Mouse (Mus musculus) cortical plate, adult 2 months (tissue): Measurements from ENCODE around the gene Nod1. TPM values are rescaled to one million over a fixed set of nuclear protein-coding genes. Genes with fewer than 3 reads are reported as not detected.

Experiments
- H3K27ac ChIP-seq: fragments of 200-500 bp; 2 replicates; pipeline ENCODE4 v1.5.1; 2012; ENCODE audit warnings: low read length, control low read depth, inconsistent platforms; ENCODE audit not compliant: insufficient read depth
- H3K4me1 ChIP-seq: fragments of 200-500 bp; 2 replicates; pipeline ENCODE4 v1.6.1; 2011; ENCODE audit warnings: low read length; ENCODE audit not compliant: control insufficient read depth, insufficient read depth
- H3K4me3 ChIP-seq: fragments of 200-500 bp; 2 replicates; pipeline ENCODE4 v1.5.1; 2011; ENCODE audit warnings: mild to moderate bottlenecking, low read length, control low read depth; ENCODE audit not compliant: insufficient read depth
- CTCF ChIP-seq: fragments of 200-500 bp; IDR thresholded peaks from 2 replicates; pipeline ENCODE4 v1.5.1; 2011; ENCODE audit warnings: mild to moderate bottlenecking, control low read depth, low read length; ENCODE audit not compliant: insufficient read depth; ENCODE audit errors: extremely low read depth
- POLR2A ChIP-seq: fragments of 200-500 bp; IDR thresholded peaks from 2 replicates; pipeline ENCODE4 v1.6.1; 2011; ENCODE audit warnings: mild to moderate bottlenecking, low read length, control low read depth; ENCODE audit not compliant: insufficient read depth; ENCODE audit errors: extremely low read depth
- polyA plus RNA-seq: library from polyadenylated mRNA; depleted of rRNA; stranded (reverse); fragments of >200 nt; gene quantifications from 2 replicates; pipeline ENCODE4 v1.2.3, GENCODE M21; 2012

Nod1 gene
- polyA plus RNA-seq, 1 experiment: 6.0 TPM

DNA sequence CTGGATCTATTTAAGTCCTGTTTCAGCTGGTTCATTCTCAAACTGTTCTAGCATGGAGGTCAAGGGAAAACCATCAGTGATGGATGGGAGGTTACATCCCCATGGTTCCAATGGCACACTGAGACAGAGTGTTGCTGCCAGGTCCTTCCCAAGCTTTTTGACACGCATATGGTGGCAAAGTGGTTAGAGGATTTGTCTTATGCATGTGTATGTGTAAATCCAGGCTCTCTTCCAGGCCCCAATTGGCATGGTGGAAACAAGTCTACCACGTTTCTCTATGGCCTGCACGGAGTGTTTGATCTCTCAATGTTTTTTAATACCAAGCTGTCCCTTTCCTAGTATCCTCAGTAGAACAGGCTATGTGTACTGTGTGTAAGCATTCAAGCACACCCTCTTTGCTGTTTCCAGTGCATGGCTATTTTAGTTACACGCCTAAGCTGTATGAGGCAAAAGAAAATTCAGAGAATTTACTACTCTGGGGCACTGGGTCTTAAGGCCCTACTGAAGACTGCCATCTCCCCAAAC lies 11.2 kb upstream of the Nod1 start:
- H3K4me1 ChIP-seq: no peaks in the 10 kb centered on the region
- no peak overlapping the region for H3K4me3 ChIP-seq
- TF ChIP-seq POLR2A (no peak), CTCF (no peak)
- no peak overlapping the region for H3K27ac ChIP-seq

GRCm38 (mm10) chr6:54979426-54979825 lies 7.0 kb upstream of the Nod1 start:
- Histone ChIP-seq H3K4me1 (no peaks in the 10 kb centered on the region), H3K27ac (no peak overlapping the region), H3K4me3 (no peak overlapping the region)
- no peak for TF ChIP-seq CTCF
- TF ChIP-seq POLR2A: no peak

DNA sequence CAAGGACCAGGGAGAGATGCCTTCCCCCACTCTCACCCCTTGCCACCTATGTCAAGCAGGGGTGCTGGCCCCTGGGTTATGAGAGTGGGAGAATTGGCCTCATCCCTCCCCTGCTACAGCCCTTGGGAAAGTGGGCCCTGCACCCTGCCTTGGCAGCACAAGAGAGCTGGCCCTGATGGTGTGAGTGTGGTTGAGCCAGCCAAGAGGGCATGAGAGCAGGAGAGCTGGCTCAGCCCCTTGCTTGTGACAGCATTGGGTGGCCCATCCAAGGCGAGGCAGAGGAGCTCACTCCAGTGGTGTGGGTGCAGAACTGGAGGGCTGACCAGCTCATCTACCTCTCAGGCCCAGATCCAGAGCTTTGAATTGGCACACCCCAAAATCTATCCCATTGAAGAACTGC lies 3.2 kb upstream of the Nod1 start:
- Histone ChIP-seq H3K27ac (no peak overlapping the region), H3K4me1 (no peaks in the 10 kb centered on the region), H3K4me3 (no peak overlapping the region)
- TF ChIP-seq CTCF (no peak), POLR2A (no peak)

- Histone ChIP-seq H3K4me1 (no peaks in the 10 kb centered on the region), H3K4me3 (no peak overlapping the region), H3K27ac (no peak overlapping the region)
- TF ChIP-seq CTCF (peak; percentile 43), POLR2A (no peak)
Measured at GRCm38 (mm10) chr6:54974501-54974900, 2.1 kb upstream of the Nod1 start.

DNA sequence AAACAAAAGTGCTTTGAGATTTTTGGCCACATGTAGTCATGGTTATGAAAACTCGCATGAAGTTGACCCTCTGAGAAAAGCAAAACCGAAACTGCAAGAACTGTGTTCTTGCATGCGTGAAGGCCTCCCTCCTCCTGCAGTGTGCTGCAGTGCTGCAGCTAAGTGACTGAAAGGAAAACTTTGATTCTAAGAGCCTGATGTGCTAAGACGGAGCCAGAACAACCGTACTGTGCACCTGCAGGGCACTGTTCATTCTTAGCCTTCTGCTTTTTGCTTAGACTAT lies 458 bp upstream of the Nod1 start:
- peak overlapping the region; percentile 49; the same call in 1 of the 2 replicates for H3K4me3 ChIP-seq
- no peaks in the 10 kb centered on the region for H3K4me1 ChIP-seq
- no peak for TF ChIP-seq POLR2A
- TF ChIP-seq CTCF: no peak
- no peak overlapping the region for H3K27ac ChIP-seq

GRCm38 (mm10) chr6:54971731-54972110 lies 691 bp downstream of the Nod1 start:
- Histone ChIP-seq H3K4me3 (peak overlapping the region; percentile 49), H3K4me1 (no peaks in the 10 kb centered on the region), H3K27ac (peak overlapping the region; percentile 24; the same call in 1 of the 2 replicates)
- no peak for TF ChIP-seq POLR2A
- no peak for TF ChIP-seq CTCF

- no peak for TF ChIP-seq POLR2A
- no peak for TF ChIP-seq CTCF
- H3K27ac ChIP-seq: no peak overlapping the region
- no peak overlapping the region for H3K4me3 ChIP-seq
- no peaks in the 10 kb centered on the region for H3K4me1 ChIP-seq
Measured at GRCm38 (mm10) chr6:54970506-54970905, 1.9 kb downstream of the Nod1 start.

- TF ChIP-seq POLR2A: no peak
- Histone ChIP-seq H3K4me1 (no peaks in the 10 kb centered on the region), H3K4me3 (no peak overlapping the region), H3K27ac (no peak overlapping the region)
Measured at GRCm38 (mm10) chr6:54969801-54970200, 2.6 kb downstream of the Nod1 start.

DNA sequence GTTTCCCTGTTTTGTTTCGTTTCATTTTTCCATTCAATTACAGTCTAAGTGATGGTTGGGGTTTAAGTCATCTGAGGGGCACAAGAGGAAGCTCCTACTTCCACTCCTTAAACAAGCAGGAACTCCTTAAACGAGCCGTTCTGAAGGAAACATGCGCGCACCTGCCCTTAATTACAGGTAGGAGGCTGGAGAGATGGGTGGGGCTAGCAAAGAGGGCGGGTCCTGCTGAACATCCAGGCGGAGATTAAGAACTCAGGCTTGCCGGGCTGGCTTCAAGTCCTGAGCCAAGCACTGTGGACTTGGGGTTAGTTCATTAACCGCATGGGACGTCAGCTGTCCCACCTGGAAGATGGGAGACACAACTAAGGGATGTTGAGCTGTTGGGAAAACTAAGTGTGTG lies 4.8 kb downstream of the Nod1 start:
- TF ChIP-seq CTCF (no peak), POLR2A (no peak)
- no peak overlapping the region for H3K4me3 ChIP-seq
- no peaks in the 10 kb centered on the region for H3K4me1 ChIP-seq
- no peak overlapping the region for H3K27ac ChIP-seq

GRCm38 (mm10) chr6:54965234-54965633 lies 7.2 kb downstream of the Nod1 start:
- Histone ChIP-seq H3K4me3 (no peak overlapping the region), H3K4me1 (no peaks in the 10 kb centered on the region), H3K27ac (no peak overlapping the region)
- TF ChIP-seq POLR2A (no peak), CTCF (no peak)

- H3K27ac ChIP-seq: no peak overlapping the region
- no peak for TF ChIP-seq POLR2A
- no peak for TF ChIP-seq CTCF
- H3K4me3 ChIP-seq: no peak overlapping the region
- no peaks in the 10 kb centered on the region for H3K4me1 ChIP-seq
Measured at GRCm38 (mm10) chr6:54964755-54965154, 7.7 kb downstream of the Nod1 start.
